Mouse (Mus musculus) G1E (cell line): ENCODE data around the gene Cyp26c1.

Experiments
- CTCF ChIP-seq: IDR thresholded peaks from 2 replicates; pipeline ENCODE4 v1.5.1; 2012; ENCODE audit warnings: low read depth, low read length, inconsistent platforms, mixed read lengths
- GATA1 ChIP-seq: IDR thresholded peaks from 2 replicates; pipeline ENCODE4 v1.6.1; 2012; ENCODE audit warnings: borderline replicate concordance, low read length, inconsistent platforms, mixed read lengths
- GATA2 ChIP-seq: IDR thresholded peaks from 2 replicates; pipeline ENCODE4 v1.6.1; 2012; ENCODE audit warnings: low read depth, low read length, inconsistent platforms, borderline replicate concordance
- TAL1 ChIP-seq: conservative IDR thresholded peaks from 2 replicates; pipeline ENCODE4 v1.6.1; 2012; ENCODE audit warnings: low read depth, low read length, inconsistent platforms, mixed read lengths

DNA sequence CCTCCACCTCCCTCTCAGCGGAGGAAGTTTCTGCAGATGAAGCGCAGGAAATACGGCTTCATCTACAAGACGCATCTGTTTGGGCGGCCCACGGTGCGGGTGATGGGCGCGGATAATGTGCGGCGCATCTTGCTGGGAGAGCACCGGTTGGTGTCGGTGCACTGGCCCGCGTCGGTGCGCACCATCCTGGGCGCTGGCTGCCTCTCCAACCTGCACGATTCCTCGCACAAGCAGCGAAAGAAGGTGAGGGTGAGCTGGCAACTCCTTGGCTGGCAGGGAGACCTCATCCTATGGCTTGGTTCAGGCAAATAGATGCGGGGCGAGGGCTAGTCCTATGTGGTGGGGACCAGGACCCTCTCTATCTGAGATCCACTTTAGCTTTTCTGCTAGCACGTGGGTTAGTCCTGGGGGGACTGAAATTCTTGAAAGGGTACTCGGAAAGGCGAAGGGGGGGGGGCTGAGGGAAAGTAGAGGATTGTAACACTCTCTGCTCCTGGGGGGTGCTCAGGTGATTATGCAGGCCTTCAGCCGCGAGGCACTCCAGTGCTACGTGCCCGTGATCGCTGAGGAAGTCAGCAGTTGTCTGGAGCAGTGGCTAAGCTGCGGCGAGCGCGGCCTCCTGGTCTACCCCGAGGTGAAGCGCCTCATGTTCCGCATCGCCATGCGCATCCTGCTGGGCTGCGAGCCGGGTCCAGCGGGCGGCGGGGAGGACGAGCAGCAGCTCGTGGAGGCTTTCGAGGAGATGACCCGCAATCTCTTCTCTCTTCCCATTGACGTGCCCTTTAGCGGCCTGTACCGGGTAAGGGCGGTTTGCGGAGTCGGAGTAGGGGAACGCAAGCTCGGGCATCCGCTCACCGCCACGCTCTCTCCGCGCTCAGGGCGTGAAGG, 13.1 kb downstream of the Cyp26c1 start:
- no peak for TF ChIP-seq CTCF
- no peak for TF ChIP-seq TAL1
- no peak for TF ChIP-seq GATA2
- no peak for TF ChIP-seq GATA1
